Mouse (Mus musculus) urinary bladder, postnatal 25 days (tissue): ENCODE measurements at regions not wholly inside any gene's neighbourhood (a gene's known extent, or its start where the extent isn't known, plus 50 kb on each side); places are given as distances from the start of the nearest gene placed in this dataset.
A peak's percentile ranks its signal among the peaks of the same experiment; 100 is the strongest.

Experiments
- DNase-seq: peaks from one replicate; pipeline ENCODE4 v3.0.0; 2022; ENCODE audit warnings: low spot score

DNA sequence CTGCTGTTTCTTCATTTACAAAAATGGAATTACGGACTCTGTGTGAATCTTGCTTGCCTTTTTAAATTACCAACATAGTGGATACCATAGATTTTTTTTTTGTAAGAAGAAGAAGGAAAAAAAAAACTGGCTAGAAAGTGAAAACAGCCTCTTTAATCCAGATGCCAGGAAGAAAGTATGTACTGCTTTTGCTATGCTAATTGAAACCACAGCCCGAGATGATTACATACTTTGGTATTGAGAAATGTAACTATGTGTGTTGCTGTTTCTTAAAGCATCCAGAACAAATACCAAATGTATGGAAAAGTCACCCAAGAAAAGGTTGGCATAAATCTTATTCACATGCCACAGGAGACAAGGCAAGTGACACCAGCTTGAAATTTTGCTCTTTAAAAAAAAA, 93.2 kb upstream of the Nfe2l3 start:
- DNase-seq, result no peak

DNA sequence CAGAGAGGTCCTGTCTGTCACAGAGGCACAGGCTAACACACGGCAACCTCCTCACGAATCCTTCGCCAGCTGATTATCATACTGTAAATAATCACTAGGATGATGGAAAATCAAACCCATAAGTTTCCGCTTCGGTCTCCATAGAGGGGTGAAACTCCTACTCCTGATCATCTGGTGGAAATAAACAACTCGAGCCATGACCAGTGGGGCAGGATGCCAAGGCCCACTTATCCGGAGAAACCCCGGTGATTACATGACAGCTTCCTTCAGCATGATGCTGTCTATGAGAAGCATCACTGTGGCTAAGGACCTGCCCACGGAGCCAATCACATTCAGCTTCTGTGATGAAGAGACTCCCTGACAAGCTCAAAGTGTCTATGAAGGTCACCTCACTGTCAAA, 84.7 kb upstream of the Nfe2l3 start:
- DNase-seq, result no peak

- no peak for DNase-seq
Measured at GRCm38 (mm10) chr6:51349771-51350170, 82.7 kb upstream of the Nfe2l3 start.

- DNase-seq, result no peak
Measured at GRCm38 (mm10) chr6:51355041-51355440, 77.4 kb upstream of the Nfe2l3 start.

DNA sequence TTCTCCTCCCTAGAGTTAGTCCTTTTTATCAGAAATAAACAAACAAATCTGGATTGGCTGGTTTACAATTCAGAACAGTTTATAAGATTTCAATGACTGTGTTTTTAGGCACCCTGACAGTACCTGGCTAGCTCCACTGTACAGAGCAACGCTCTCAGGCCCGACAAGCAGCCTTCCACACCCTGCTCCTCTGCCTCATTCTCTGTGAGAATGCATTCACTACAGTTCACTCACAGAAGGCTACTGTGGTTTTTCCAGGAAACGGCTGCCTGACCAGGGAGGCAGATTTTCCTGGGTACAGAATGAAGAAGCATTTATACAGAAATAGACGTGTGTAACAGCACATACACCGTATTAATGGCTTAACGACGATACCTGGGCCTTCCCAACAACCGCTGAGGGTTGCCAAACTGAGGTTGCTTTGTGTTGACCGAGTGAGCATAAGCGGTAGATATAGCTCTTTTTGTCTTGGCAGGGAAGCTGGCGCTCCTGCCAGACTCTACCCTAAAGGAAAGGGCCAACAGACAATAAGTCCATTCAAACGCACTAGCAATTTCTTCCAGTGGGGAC, 70.8 kb upstream of the Nfe2l3 start:
- no peak for DNase-seq

GRCm38 (mm10) chr6:51362475-51363226, 69.8 kb upstream of the Nfe2l3 start:
- DNase-seq, result peak; percentile 84

- DNase-seq, result no peak
Measured at GRCm38 (mm10) chr6:51364776-51365175, 67.7 kb upstream of the Nfe2l3 start.

DNA sequence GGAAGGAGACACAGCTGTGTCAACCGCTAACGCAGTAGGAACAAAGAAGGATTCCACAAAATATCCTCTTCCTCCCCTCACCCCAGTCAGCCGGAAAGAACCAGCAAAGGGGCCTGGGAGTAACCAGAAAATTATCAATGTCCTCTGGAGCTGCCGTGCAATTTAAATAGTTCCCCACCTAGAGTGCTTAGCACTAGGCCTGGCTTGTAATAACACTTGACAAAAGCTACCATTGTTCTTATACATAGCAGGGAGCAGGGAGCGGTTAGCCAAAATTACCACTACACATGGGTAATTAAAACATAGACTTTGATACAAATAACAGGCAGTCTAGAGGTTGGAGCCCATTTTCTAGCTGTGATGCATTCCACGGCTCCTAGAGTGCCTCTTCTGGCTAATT, 62.7 kb upstream of the Nfe2l3 start:
- no peak for DNase-seq

DNA sequence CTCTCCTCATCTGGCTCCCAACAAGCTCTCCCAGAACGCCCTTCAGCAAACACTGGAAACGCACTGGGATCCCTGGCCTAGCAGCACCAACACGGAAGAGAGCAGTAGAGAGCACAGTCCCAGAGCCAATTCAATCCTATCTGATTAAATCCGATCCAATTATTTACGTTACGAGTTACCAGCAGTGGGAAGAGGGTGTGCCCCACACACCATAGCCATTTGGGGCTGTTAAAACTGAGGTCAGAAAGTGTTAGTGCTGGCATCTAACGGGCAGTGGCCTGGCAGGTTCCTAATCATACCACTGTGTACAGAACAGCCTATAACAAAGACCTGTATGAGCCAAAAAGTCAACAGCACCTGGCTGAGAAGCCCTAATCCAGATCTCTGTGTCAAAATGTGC, 60.1 kb upstream of the Nfe2l3 start:
- DNase-seq, result no peak

DNA sequence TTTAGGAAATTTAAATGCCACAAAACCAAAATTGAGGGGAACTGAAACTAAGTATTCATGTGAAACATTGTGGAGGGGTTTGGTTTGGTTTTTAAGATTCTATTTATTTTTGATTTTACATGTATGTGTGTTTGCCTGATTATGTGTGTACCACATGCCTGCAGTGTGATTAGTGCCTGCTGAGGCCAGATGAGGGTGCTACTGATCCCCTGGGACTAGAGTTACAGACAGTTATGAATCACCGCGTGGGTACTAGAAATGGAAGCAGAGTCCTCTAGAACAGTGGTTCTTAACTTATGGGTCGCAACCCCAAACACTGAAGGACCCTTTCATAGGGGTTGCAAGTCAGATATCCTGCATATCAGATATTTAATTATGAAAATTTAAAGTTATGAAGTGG, 54.0 kb upstream of the Nfe2l3 start:
- DNase-seq, result no peak

GRCm38 (mm10) chr6:51379074-51379473, 53.4 kb upstream of the Nfe2l3 start:
- DNase-seq, result no peak

GRCm38 (mm10) chr6:51379560-51380274, 52.8 kb upstream of the Nfe2l3 start:
- DNase-seq, result peak; percentile 38

- no peak for DNase-seq
Measured at GRCm38 (mm10) chr6:51380275-51380575, 52.2 kb upstream of the Nfe2l3 start.

DNA sequence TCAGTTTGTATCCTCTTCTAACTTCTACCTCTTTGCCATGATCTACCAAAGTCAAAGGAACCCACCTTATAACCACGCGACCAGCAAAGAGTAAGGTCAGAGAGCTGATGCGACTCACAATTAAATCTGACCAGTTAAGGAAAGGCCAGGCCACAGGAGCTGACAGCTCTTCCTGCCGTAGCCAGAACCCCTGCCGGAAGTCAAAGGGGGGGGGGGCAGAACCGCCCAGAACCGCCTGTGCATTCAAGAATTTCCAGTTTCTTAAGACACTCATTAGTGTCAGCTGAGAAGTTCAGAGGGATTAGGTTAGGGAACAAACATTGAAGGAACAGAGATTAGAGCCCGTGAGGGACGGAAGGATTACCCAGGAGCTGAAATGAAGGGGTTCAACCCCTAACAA, 51.0 kb upstream of the Nfe2l3 start:
- no peak for DNase-seq
